Mouse (Mus musculus) kidney, postnatal 0 days (tissue): ENCODE data around the gene Fam107b. TPM values are rescaled to one million over a fixed set of nuclear protein-coding genes. Genes with fewer than 3 reads are reported as not detected.

ENCODE experiments used
- ATAC-seq: fragments of 200-750 bp; cut with Nextera tagmentation; replicated peaks from 2 replicates; pipeline ENCODE4 v1.8.0; 2017; ENCODE audit warnings: low read depth, moderate number of reproducible peaks, moderate TSS enrichment, moderate library complexity; ENCODE audit not compliant: low FRiP score
- DNase-seq: peaks from one replicate; pipeline ENCODE4 v3.0.0-alpha.2; 2016; ENCODE audit warnings: low spot score
- H3K27ac ChIP-seq: fragments of 300-500 bp; sonication (generic); 2 replicates; pipeline ENCODE4 v1.5.1; 2014; ENCODE audit warnings: mild to moderate bottlenecking
- H3K27me3 ChIP-seq: fragments of 300-500 bp; sonication (generic); 2 replicates; pipeline ENCODE4 v1.6.1; 2014; ENCODE audit warnings: low read length, mixed read lengths; ENCODE audit not compliant: insufficient read depth
- H3K36me3 ChIP-seq: fragments of 300-500 bp; sonication (generic); 2 replicates; pipeline ENCODE4 v1.6.1; 2014; ENCODE audit warnings: low read length, mixed read lengths; ENCODE audit not compliant: insufficient read depth
- H3K4me1 ChIP-seq: fragments of 300-500 bp; sonication (generic); replicated peaks from 2 replicates; pipeline ENCODE4 v1.6.1; 2014; ENCODE audit warnings: antibody characterized with exemption, low read length, mixed read lengths; ENCODE audit not compliant: insufficient read depth
- H3K4me2 ChIP-seq: fragments of 300-500 bp; sonication (generic); 2 replicates; pipeline ENCODE4 v1.6.1; 2014; ENCODE audit warnings: mild to moderate bottlenecking, low read length, moderate library complexity, mixed read lengths
- H3K4me3 ChIP-seq: fragments of 300-500 bp; sonication (generic); replicated peaks from 2 replicates; pipeline ENCODE4 v1.5.1; 2014; ENCODE audit warnings: low read depth, low read length
- H3K9ac ChIP-seq: fragments of 300-500 bp; sonication (generic); 2 replicates; pipeline ENCODE4 v1.6.1; 2014; ENCODE audit warnings: low read depth, low read length
- H3K9me3 ChIP-seq: fragments of 300-500 bp; sonication (generic); replicated peaks from 2 replicates; pipeline ENCODE4 v1.6.1; 2016; ENCODE audit warnings: low read length, inconsistent platforms, mixed read lengths
- CTCF ChIP-seq: IDR thresholded peaks from 2 replicates; pipeline ENCODE4 v1.5.1; 2016; ENCODE audit warnings: antibody characterized with exemption, low read depth, mild to moderate bottlenecking, moderate library complexity
- WGBS: fragments of 180-500 bp; shearing (Covaris S2); extraction: QIAGEN DNeasy Blood & Tissue Kit; methylation state at CpG from one replicate; pipeline ENCODE4 v1.1.7; 2014; 5-methylcytosine and 5-hydroxymethylcytosine counted together
- polyA plus RNA-seq: library from polyadenylated mRNA; unstranded; fragments of >200 nt; fragmentation: Nextera tagmentation; extraction: Ambion mirVana; gene quantifications from 2 replicates; pipeline ENCODE4 v1.2.1, GENCODE M21; 2015

Fam107b gene
- polyA plus RNA-seq, 1 experiment from 2014 or later = 62.6 TPM

GRCm38 (mm10) chr2:3570606-3571005 lies 318 bp downstream of the Fam107b start:
- no peaks in the 10 kb centered on the region for H3K36me3 ChIP-seq
- DNase-seq = no peak
- TF ChIP-seq CTCF = no peak

GRCm38 (mm10) chr2:3573883-3574282 lies 3.6 kb downstream of the Fam107b start:
- Histone ChIP-seq H3K27me3 (no peaks in the 10 kb centered on the region), H3K4me2 (no peak overlapping the region), H3K4me1 (no peaks in the 10 kb centered on the region), H3K27ac (no peak overlapping the region), H3K9ac (no peak overlapping the region), H3K4me3 (no peak overlapping the region), H3K36me3 (no peaks in the 10 kb centered on the region), H3K9me3 (no peaks in the 10 kb centered on the region)
- DNase-seq (no peak), ATAC-seq (no peak)
- no peak for TF ChIP-seq CTCF
- WGBS = 76% methylated on average over 7 of the region's 7 CpGs

More at GRCm38 (mm10) chr2:3570606-3571005, 318 bp downstream of the Fam107b start:
- no peak for ATAC-seq
- no peak overlapping the region for H3K9ac ChIP-seq
- H3K4me3 ChIP-seq = no peak overlapping the region
- no peak overlapping the region for H3K4me2 ChIP-seq
- no peaks in the 10 kb centered on the region for H3K27me3 ChIP-seq
- H3K9me3 ChIP-seq = no peaks in the 10 kb centered on the region
- no peaks in the 10 kb centered on the region for H3K4me1 ChIP-seq
- H3K27ac ChIP-seq = no peak overlapping the region
- 81% methylated on average over 11 of the region's 11 CpGs for WGBS

GRCm38 (mm10) chr2:3575140-3575539 lies 4.9 kb downstream of the Fam107b start:
- Histone ChIP-seq H3K27me3 (no peaks in the 10 kb centered on the region), H3K36me3 (no peaks in the 10 kb centered on the region), H3K9ac (no peak overlapping the region), H3K4me2 (no peak overlapping the region), H3K4me1 (no peaks in the 10 kb centered on the region), H3K4me3 (no peak overlapping the region), H3K9me3 (no peaks in the 10 kb centered on the region), H3K27ac (no peak overlapping the region)
- 71% methylated on average over 1 of the region's 1 CpGs for WGBS
- no peak for ATAC-seq
- no peak for DNase-seq
- no peak for TF ChIP-seq CTCF

- H3K9ac ChIP-seq = no peak overlapping the region
- no peaks in the 10 kb centered on the region for H3K27me3 ChIP-seq
- DNase-seq (peak; percentile 56), ATAC-seq (no peak)
- H3K4me1 ChIP-seq = no peaks in the 10 kb centered on the region
- TF ChIP-seq CTCF = no peak
- no peak overlapping the region for H3K4me2 ChIP-seq
- 56% methylated on average over 1 of the region's 1 CpGs for WGBS
- no peaks in the 10 kb centered on the region for H3K9me3 ChIP-seq
- no peak overlapping the region for H3K4me3 ChIP-seq
- no peaks in the 10 kb centered on the region for H3K36me3 ChIP-seq
- no peak overlapping the region for H3K27ac ChIP-seq
These were observed 6.1 kb downstream of the Fam107b start for GRCm38 (mm10) chr2:3576346-3576745.

- H3K4me1 ChIP-seq = no peaks in the 10 kb centered on the region
- ATAC-seq (no peak), DNase-seq (no peak)
- WGBS = 82% methylated on average over 1 of the region's 1 CpGs
- H3K4me3 ChIP-seq = no peak overlapping the region
- H3K27me3 ChIP-seq = no peaks in the 10 kb centered on the region
- H3K36me3 ChIP-seq = no peaks in the 10 kb centered on the region
- H3K9ac ChIP-seq = no peak overlapping the region
- TF ChIP-seq CTCF = no peak
- no peaks in the 10 kb centered on the region for H3K9me3 ChIP-seq
- H3K27ac ChIP-seq = no peak overlapping the region
- H3K4me2 ChIP-seq = no peak overlapping the region
These were observed 6.9 kb downstream of the Fam107b start for GRCm38 (mm10) chr2:3577216-3577615.

- no peak for TF ChIP-seq CTCF
- no peak overlapping the region for H3K4me3 ChIP-seq
- H3K27me3 ChIP-seq = no peaks in the 10 kb centered on the region
- no peaks in the 10 kb centered on the region for H3K4me1 ChIP-seq
- no peak overlapping the region for H3K9ac ChIP-seq
- H3K4me2 ChIP-seq = no peak overlapping the region
- ATAC-seq = no peak
- H3K27ac ChIP-seq = no peak overlapping the region
- no peaks in the 10 kb centered on the region for H3K9me3 ChIP-seq
- 60% methylated on average over 8 of the region's 8 CpGs for WGBS
- peak; percentile 42 for DNase-seq
- H3K36me3 ChIP-seq = no peaks in the 10 kb centered on the region
These were observed 8.1 kb downstream of the Fam107b start for GRCm38 (mm10) chr2:3578180-3578902.
